Comparison of ENCODE assay signal across 8 mouse cellular contexts in genomic region chr16:90221441-90222070, GRCm38 (mm10). TPM values are rescaled to one million over a fixed set of nuclear protein-coding genes. Genes with fewer than 3 reads are reported as not detected.
DNase-seq lines count a peak whose midpoint lies in the region; ATAC-seq and TF ChIP-seq lines count a peak whose summit lies in the region.

No protein-coding gene starts in this region.

- TF ChIP-seq POLR2A in liver, adult 2 months (IDR thresholded peaks at IDR 0.05; ENCODE audit: extremely low read depth, insufficient read depth, low read length), result no peak
- TF ChIP-seq POLR2A in small intestine, adult 2 months (IDR thresholded peaks at IDR 0.05; ENCODE audit: low read depth, low read length), result no peak

- peak overlapping the region; percentile 68 for H3K4me3 ChIP-seq in left cerebral cortex, adult 2 months
- H3K4me3 ChIP-seq in forebrain, postnatal 0 days (ENCODE audit: low read depth, low read length), result peak overlapping the region; percentile 94
- peak overlapping the region; percentile 90 for H3K4me3 ChIP-seq in liver, adult 2 months (ENCODE audit: insufficient read depth, low read depth, low read length)
- peak overlapping the region; percentile 80 for H3K4me3 ChIP-seq in small intestine, adult 2 months (ENCODE audit: low read depth, low read length)

- no peak for DNase-seq in left cerebral cortex, adult 2 months (ENCODE audit: extremely low spot score in 1 of 2, low spot score in 2 of 2)
- DNase-seq in left cerebral cortex, postnatal 36 days (ENCODE audit: low spot score in 2 of 2), result no peak
- DNase-seq in forebrain, postnatal 0 days, result peak; percentile 49
- DNase-seq in liver, adult 2 months (ENCODE audit: extremely low read depth, low read depth, low spot score), result peak; percentile 94
- DNase-seq in right cerebral cortex, postnatal 4 days, result no peak
- no peak for DNase-seq in urinary bladder, postnatal 25 days (ENCODE audit: low spot score)

- H3K27me3 ChIP-seq in forebrain, postnatal 0 days (ENCODE audit: insufficient read depth, low read length), result no peaks in the 10 kb centered on the region
- H3K27me3 ChIP-seq in liver, adult 2 months (ENCODE audit: control insufficient read depth, insufficient read depth, low read length), result no peaks in the 10 kb centered on the region
- H3K27me3 ChIP-seq in small intestine, adult 2 months (ENCODE audit: control insufficient read depth, insufficient read depth, low read length), result no peaks in the 10 kb centered on the region

- peak overlapping the region; percentile 94 for H3K27ac ChIP-seq in left cerebral cortex, adult 2 months
- H3K27ac ChIP-seq in forebrain, postnatal 0 days (ENCODE audit: low read depth, low read length), result peak overlapping the region; percentile 91
- H3K27ac ChIP-seq in liver, adult 2 months (replicated peaks; ENCODE audit: insufficient read depth, low read depth, low read length), result peak overlapping the region; percentile 93
- peak overlapping the region; percentile 33 for H3K27ac ChIP-seq in small intestine, adult 2 months (ENCODE audit: insufficient read depth, low read depth, low read length)

- H3K4me2 ChIP-seq in forebrain, postnatal 0 days (ENCODE audit: low read depth), result peak overlapping the region; percentile 72

- no peaks in the 10 kb centered on the region for H3K9me3 ChIP-seq in forebrain, postnatal 0 days (ENCODE audit: low read length)

- no peak for TF ChIP-seq CTCF in left cerebral cortex, adult 2 months (IDR thresholded peaks at IDR 0.05)
- no peak for TF ChIP-seq CTCF in forebrain, postnatal 0 days (IDR thresholded peaks at IDR 0.05; ENCODE audit: low read depth)
- no peak for TF ChIP-seq CTCF in liver, adult 2 months (IDR thresholded peaks at IDR 0.05; ENCODE audit: low read depth, low read length)
- TF ChIP-seq CTCF in small intestine, adult 2 months (IDR thresholded peaks at IDR 0.05; ENCODE audit: extremely low read depth, insufficient read length, insufficient replicate concordance, low read depth, low read length), result no peak

- intact Hi-C loops in left cerebral cortex, adult 2 months (cut with DNase I), result loop anchor here (2.0 kb wide), 1 partner anchor 61 kb away; no protein-coding TSS in a partner anchor
- intact Hi-C loops in left cerebral cortex, postnatal 36 days (cut with DNase I), result no loop called here

- WGBS in forebrain, postnatal 0 days, result 2% methylated on average over 20 of the region's 20 CpGs
- WGBS in liver, adult 2 months, result under 1% methylated on average over 20 of the region's 20 CpGs
- under 1% methylated on average over 20 of the region's 20 CpGs for WGBS in small intestine, adult 2 months

- H3K4me1 ChIP-seq in forebrain, postnatal 0 days (ENCODE audit: insufficient read depth), result peaks cover 9% of the 10 kb centered on the region
- peaks cover 17% of the 10 kb centered on the region for H3K4me1 ChIP-seq in liver, adult 2 months (ENCODE audit: control insufficient read depth, insufficient read depth, low read length)
- H3K4me1 ChIP-seq in small intestine, adult 2 months (ENCODE audit: control insufficient read depth, insufficient read depth, insufficient read length, low read length), result peaks cover 14% of the 10 kb centered on the region; the same call in 1 of the 2 replicates

- ATAC-seq in activated CD4-positive, CD25-positive, alpha-beta regulatory T cell, adult 4 months, result peak; percentile 2
- no peak for ATAC-seq in forebrain, postnatal 0 days

- H3K9ac ChIP-seq in forebrain, postnatal 0 days, result peak overlapping the region; percentile 92
- peak overlapping the region; percentile 97 for H3K9ac ChIP-seq in liver, adult 2 months (ENCODE audit: low read depth, low read length)

- H3K36me3 ChIP-seq in forebrain, postnatal 0 days (ENCODE audit: insufficient read depth), result peaks cover 23% of the 10 kb centered on the region
- H3K36me3 ChIP-seq in liver, adult 2 months (ENCODE audit: control insufficient read depth, insufficient read depth, low read length), result peaks cover 37% of the 10 kb centered on the region
- H3K36me3 ChIP-seq in small intestine, adult 2 months (ENCODE audit: control insufficient read depth, insufficient read depth, low read length), result peaks cover 24% of the 10 kb centered on the region

- peaks cover 15% of the 10 kb centered on the region; the same call in 1 of the 2 replicates for H3K79me2 ChIP-seq in liver, adult 2 months (ENCODE audit: control insufficient read depth, insufficient read depth, low read length)

RNA-seq across cellular contexts. Expression of gene Sod1, which starts 1.0 kb away (rescaled TPM):
- total RNA-seq in left cerebral cortex, adult 2 months (2021), result 100 to 1,000 TPM; 411 TPM
- total RNA-seq in left cerebral cortex, postnatal 36 days (2021), result 100 to 1,000 TPM; 400 to 436 TPM
- polyA plus RNA-seq in activated CD4-positive, CD25-positive, alpha-beta regulatory T cell, adult 4 months (2017; shearing (Covaris generic)), result 1,000 to 10,000 TPM; 1,344 to 1,485 TPM
- 184 and 223 TPM in 2 replicates for total RNA-seq in forebrain, postnatal 0 days (2014; rRNA removed)
- 1,167 and 1,378 TPM in 2 replicates for polyA plus RNA-seq in forebrain, postnatal 0 days (2015; fragmentation: Nextera tagmentation; extraction: Ambion mirVana)
- total RNA-seq in liver, adult 2 months (2014; rRNA removed), result 1,217 and 1,360 TPM in 2 replicates
- polyA plus RNA-seq in liver, adult 2 months (2012; rRNA removed), result 1,719 and 1,927 TPM in 2 replicates
- polyA plus RNA-seq in small intestine, adult 2 months (2012; rRNA removed), result 247 and 406 TPM in 2 replicates

Comparison
In these comparisons a context has a peak if more than half of its experiments do, and no peak if none do; other contexts are left out.
1. DNase-seq: peak in forebrain, postnatal 0 days (single experiment) and liver, adult 2 months (single experiment); none in left cerebral cortex, adult 2 months (0 of 2), left cerebral cortex, postnatal 36 days (0 of 2), right cerebral cortex, postnatal 4 days (single experiment) and urinary bladder, postnatal 25 days (single experiment).
2. H3K27ac ChIP-seq: peak in every context shown above with its lines; median percentile 94 in left cerebral cortex, adult 2 months; 93 in liver, adult 2 months; 91 in forebrain, postnatal 0 days; 33 in small intestine, adult 2 months.
3. Peak in every context shown above with its lines, with median percentiles within 50 percentile points of each other: H3K4me3 ChIP-seq.